Mouse (Mus musculus) neural tube, embryonic 11.5 days (tissue): ENCODE results near the gene Fermt3. TPM values are rescaled to one million over a fixed set of nuclear protein-coding genes. Genes with fewer than 3 reads are reported as not detected.

ENCODE experiments used
- ATAC-seq: fragments of 200-750 bp; cut with Nextera tagmentation; 2 replicates; pipeline ENCODE4 v1.8.0; 2017; ENCODE audit warnings: moderate number of reproducible peaks, mild to moderate bottlenecking, moderate TSS enrichment, moderate library complexity; ENCODE audit not compliant: insufficient read depth, low FRiP score, low TSS enrichment
- DNase-seq: peaks from one replicate; pipeline ENCODE4 v3.0.0-alpha.2; 2015; ENCODE audit warnings: low spot score
- H3K27ac ChIP-seq: fragments of 300-500 bp; sonication (generic); 2 replicates; pipeline ENCODE4 v1.5.1; 2014; ENCODE audit warnings: low read depth, mild to moderate bottlenecking, low read length
- H3K27me3 ChIP-seq: fragments of 300-500 bp; sonication (generic); 2 replicates; pipeline ENCODE4 v1.6.1; 2014; ENCODE audit warnings: mild to moderate bottlenecking, low read length, mixed read lengths; ENCODE audit not compliant: control insufficient read depth, insufficient read depth
- H3K36me3 ChIP-seq: fragments of 300-500 bp; sonication (generic); 2 replicates; pipeline ENCODE4 v1.6.1; 2014; ENCODE audit warnings: mild to moderate bottlenecking, low read length, moderate library complexity, mixed read lengths; ENCODE audit not compliant: control insufficient read depth, insufficient read depth
- H3K4me1 ChIP-seq: fragments of 300-500 bp; sonication (generic); 2 replicates; pipeline ENCODE4 v1.6.1; 2014; ENCODE audit warnings: low read length, mixed read lengths; ENCODE audit not compliant: control insufficient read depth, insufficient read depth
- H3K4me2 ChIP-seq: fragments of 300-500 bp; sonication (generic); 2 replicates; pipeline ENCODE4 v1.6.1; 2014; ENCODE audit warnings: low read depth, mild to moderate bottlenecking, moderate library complexity
- H3K4me3 ChIP-seq: fragments of 300-500 bp; sonication (generic); 2 replicates; pipeline ENCODE4 v1.5.1; 2014; ENCODE audit warnings: low read depth, low read length
- H3K9ac ChIP-seq: fragments of 300-500 bp; sonication (generic); 2 replicates; pipeline ENCODE4 v1.6.1; 2014; ENCODE audit warnings: mild to moderate bottlenecking, low read length
- H3K9me3 ChIP-seq: fragments of 300-500 bp; sonication (generic); 2 replicates; pipeline ENCODE4 v1.6.1; 2016; ENCODE audit warnings: low read length; ENCODE audit not compliant: control insufficient read depth
- WGBS: fragments of 180-500 bp; shearing (Covaris S2); extraction: QIAGEN DNeasy Blood & Tissue Kit; methylation state at CpG from one replicate; pipeline ENCODE4 v1.1.7; 2014; 5-methylcytosine and 5-hydroxymethylcytosine counted together
- polyA plus RNA-seq: library from polyadenylated mRNA; unstranded; fragments of >200 nt; fragmentation: Nextera tagmentation; extraction: Ambion mirVana; gene quantifications from 2 replicates; pipeline ENCODE4 v1.2.1, GENCODE M21; 2014

Gene Fermt3
- polyA plus RNA-seq, 1 experiment from 2014 or later, result 8.8 TPM

DNA sequence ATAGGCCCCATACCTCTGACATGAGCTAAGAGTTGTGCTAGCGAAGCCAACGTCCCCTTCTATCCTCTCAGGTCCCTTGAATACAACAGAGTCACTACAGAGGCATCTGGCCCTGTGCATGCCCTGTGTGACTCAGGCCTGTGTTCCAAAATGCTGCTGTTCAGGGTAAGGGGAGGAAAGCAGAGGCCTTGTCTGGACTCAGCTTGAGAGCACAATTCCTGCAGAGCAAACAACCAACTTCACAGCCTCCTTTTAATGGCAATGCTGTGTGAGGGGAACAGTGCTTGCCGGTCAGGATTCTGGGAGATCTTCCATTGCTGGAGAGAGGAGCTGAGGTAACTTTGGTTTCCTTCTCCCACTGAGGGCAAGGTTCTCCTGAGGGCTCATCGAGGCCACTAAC lies 25.0 kb upstream of the Fermt3 start:
- WGBS, result 47% methylated on average over 4 of the region's 4 CpGs
- Histone ChIP-seq H3K9me3 (no peaks in the 10 kb centered on the region), H3K4me2 (no peak overlapping the region), H3K27me3 (no peaks in the 10 kb centered on the region), H3K9ac (no peak overlapping the region), H3K4me3 (no peak overlapping the region), H3K4me1 (peaks cover 6% of the 10 kb centered on the region; the same call in 1 of the 2 replicates), H3K27ac (no peak overlapping the region), H3K36me3 (no peaks in the 10 kb centered on the region)
- no peak for DNase-seq
- no peak for ATAC-seq

DNA sequence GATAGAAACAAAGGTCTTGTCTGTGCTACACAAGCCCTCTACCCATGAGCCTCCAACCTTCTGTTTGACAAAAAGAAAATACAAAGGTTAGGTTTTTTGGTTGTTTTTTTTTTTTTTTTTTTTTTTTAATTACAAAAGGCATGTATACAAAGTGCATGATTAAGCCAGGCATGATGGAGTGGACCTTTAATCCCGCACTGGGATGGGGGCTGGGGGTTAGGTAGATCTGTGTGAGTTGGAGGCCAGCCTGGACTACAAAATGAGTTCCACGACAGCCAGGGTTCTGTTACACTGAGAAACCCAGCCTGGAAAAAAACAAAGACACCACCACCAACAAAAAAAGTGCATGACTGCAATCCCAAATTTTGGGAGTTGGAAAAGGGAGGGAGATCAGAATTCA lies 21.9 kb upstream of the Fermt3 start:
- no peak overlapping the region for H3K4me2 ChIP-seq
- H3K36me3 ChIP-seq, result peaks cover 2% of the 10 kb centered on the region; the same call in 1 of the 2 replicates
- H3K9ac ChIP-seq, result no peak overlapping the region; the same call in 1 of the 2 replicates
- DNase-seq (no peak), ATAC-seq (no peak)
- H3K27ac ChIP-seq, result no peak overlapping the region
- no peak overlapping the region; the same call in 1 of the 2 replicates for H3K4me3 ChIP-seq
- 98% methylated on average over 2 of the region's 2 CpGs for WGBS
- no peaks in the 10 kb centered on the region for H3K9me3 ChIP-seq
- H3K27me3 ChIP-seq, result no peaks in the 10 kb centered on the region
- H3K4me1 ChIP-seq, result peaks cover 17% of the 10 kb centered on the region

DNA sequence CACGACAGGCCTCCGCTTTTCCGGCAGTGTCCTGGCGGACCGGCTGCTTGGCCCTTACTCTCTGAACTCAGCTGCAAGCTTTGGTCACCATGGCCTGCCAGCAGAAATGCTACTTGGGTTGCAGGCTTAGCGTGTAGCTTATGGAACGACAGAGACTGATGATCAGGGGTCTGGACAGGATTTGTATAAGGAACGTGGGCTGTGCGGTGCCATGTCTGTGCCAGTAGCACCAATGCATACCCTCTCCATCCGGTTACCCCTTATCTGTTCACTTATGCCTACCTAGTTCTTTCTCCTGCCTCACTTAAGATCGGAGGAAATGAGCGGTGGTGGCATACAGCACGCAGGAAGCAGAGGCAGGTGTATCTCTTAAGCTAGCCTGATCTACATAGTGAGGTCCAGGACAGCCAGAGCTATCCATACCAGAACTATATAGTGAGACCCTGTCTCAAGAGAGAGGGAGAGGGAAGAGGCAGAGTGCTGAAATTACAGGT lies 21.4 kb upstream of the Fermt3 start:
- Histone ChIP-seq H3K4me2 (peak overlapping the region; percentile 78), H3K4me1 (peaks cover 17% of the 10 kb centered on the region), H3K36me3 (peaks cover 2% of the 10 kb centered on the region; the same call in 1 of the 2 replicates), H3K4me3 (peak overlapping the region; percentile 47), H3K27ac (peak overlapping the region; percentile 89), H3K27me3 (no peaks in the 10 kb centered on the region), H3K9me3 (no peaks in the 10 kb centered on the region), H3K9ac (peak overlapping the region; percentile 80)
- ATAC-seq, result 0 out of 2 replicates have a peak, but pooled peaks have one; percentile 1
- 32% methylated on average over 13 of the region's 13 CpGs for WGBS
- DNase-seq, result no peak

DNA sequence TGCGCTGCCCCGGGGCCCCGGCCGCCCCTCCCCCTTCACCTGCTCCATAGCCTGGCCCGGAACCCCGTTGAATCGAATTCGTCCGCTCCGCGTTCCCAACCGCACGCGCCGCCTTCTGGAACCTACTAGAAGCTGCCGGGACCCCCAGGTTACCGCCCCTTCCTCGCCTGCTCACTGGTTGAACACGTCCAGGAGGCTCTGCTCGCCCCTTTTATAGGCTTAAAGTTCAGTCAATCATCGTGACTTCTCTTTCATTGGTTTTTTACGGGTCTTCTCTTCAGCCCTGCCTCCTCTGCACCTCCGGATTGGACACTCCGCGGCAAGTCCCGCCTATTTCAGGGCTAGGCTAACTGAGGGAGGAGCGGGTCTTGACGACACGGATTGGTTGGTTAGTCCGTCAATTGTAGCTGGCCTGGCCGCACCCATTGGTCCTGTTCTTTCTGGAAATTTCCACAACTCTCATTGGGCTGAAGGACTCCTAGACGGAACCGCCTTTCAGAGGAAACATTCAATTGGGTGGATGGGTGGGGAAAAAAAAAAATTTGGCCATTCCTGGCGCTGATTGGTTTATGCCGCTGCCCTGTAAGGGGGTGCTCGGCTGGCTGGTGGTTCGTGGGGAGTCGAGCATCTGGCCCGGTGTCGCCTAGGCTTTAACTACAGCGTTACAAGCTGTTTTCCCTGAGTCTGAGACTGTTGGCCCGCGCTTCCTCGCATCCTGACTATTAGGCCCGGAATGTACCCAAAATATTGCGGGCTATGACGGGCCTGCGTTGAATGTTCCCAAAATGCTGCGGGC lies 20.8 kb upstream of the Fermt3 start, which contains the start of gene Stip1:
Gene Stip1 (minus strand): TSS at position 127 of the 796 bp plus-strand sequence.
- H3K9ac ChIP-seq, result peak within 1 kb of the TSS; percentile 96
- peak within 1 kb of the TSS; percentile 89 for H3K4me3 ChIP-seq
- H3K4me1 ChIP-seq, result peaks cover 17% of the 10 kb centered on the region
- H3K27me3 ChIP-seq, result no peaks in the 10 kb centered on the region
- under 1% methylated on average over 49 of the region's 49 CpGs for WGBS
- no peaks in the 10 kb centered on the region for H3K9me3 ChIP-seq
- peak; percentile 99 for ATAC-seq
- H3K27ac ChIP-seq, result peak within 1 kb of the TSS; percentile 89
- peaks cover 6% of the 10 kb centered on the region for H3K36me3 ChIP-seq
- DNase-seq, result peak; percentile 98
- H3K4me2 ChIP-seq, result peak within 1 kb of the TSS; percentile 91

DNA sequence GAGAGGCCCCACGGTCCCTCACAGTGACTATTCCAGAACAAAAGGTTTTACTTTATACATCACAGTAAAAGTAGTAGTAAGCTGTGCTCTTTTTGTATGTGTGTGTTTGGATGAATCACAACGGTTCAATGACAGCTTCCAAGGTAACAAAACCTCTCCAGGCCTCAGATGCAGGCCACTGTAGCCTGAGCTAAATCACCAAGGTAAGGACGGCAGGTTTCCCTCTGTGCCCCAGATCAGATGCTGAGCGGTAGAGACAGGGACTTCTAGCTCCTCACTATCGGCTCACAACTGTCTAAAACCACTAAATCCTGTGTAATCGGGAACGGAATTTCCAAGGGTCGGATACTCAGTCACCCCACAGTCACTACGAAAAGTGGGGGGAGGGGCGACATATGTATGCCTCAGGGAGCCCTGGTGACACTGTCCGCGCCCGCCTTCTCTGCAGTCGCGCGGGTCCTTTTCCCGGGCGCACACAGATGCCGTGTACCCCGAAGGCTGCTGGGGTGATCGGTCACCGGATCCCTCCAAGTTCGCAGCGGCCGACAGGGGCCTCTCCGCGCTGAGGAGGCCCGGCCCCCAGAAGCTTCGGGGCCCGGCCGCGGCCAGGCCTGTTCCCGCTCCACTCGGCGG lies 19.9 kb upstream of the Fermt3 start:
- H3K27ac ChIP-seq, result peak overlapping the region; percentile 87
- H3K27me3 ChIP-seq, result no peaks in the 10 kb centered on the region
- H3K9me3 ChIP-seq, result no peaks in the 10 kb centered on the region
- 2% methylated on average over 35 of the region's 35 CpGs for WGBS
- peak overlapping the region; percentile 96 for H3K9ac ChIP-seq
- peak overlapping the region; percentile 91 for H3K4me2 ChIP-seq
- H3K4me3 ChIP-seq, result peak overlapping the region; percentile 89
- peaks cover 17% of the 10 kb centered on the region for H3K4me1 ChIP-seq
- ATAC-seq (peak; percentile 13), DNase-seq (peak; percentile 74)
- peaks cover 6% of the 10 kb centered on the region for H3K36me3 ChIP-seq

DNA sequence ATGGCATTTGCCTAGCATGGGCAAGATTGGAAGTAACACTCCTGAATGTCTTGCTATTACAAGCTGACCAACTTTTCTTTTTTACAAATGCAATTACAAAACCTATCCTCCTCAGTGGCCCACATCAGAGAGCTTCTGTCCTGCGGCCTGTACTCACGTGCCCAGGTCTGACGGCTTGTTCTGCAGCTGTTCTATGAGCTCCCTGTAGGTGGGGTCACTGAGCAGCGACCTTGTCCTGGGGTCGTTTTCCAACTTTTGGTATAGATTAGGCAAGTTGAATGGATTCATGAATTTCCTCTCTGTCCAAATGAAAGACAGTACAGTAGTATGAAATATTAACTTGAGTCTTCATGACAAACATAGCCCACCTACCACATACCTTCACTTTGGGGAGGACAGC lies 14.7 kb upstream of the Fermt3 start:
- no peak for ATAC-seq
- no peak overlapping the region for H3K27ac ChIP-seq
- WGBS, result 91% methylated on average over 5 of the region's 5 CpGs
- no peak for DNase-seq
- H3K4me3 ChIP-seq, result no peak overlapping the region
- H3K9me3 ChIP-seq, result no peaks in the 10 kb centered on the region
- no peaks in the 10 kb centered on the region for H3K27me3 ChIP-seq
- no peak overlapping the region for H3K9ac ChIP-seq
- no peak overlapping the region for H3K4me2 ChIP-seq
- peaks cover 10% of the 10 kb centered on the region for H3K4me1 ChIP-seq
- H3K36me3 ChIP-seq, result peaks cover 34% of the 10 kb centered on the region

DNA sequence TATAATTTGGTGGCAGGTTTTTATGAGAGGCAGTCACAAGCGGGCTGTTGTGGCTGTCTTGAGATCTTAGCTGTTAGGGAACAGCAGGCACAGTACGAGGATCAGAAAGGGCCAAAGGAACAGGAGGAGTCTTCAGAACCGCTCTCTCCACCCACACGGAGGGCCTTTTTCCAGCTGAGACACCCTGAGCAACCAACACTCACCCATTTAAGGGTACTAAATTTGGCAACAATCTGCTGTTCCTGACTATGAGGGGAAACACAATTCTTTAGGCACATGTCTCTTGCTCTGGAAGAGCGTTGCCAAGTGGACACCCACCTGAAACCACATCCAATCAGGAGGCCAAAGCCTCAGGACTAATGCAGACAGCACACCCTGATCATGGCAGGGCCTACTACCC lies 10.3 kb upstream of the Fermt3 start:
- no peaks in the 10 kb centered on the region for H3K27me3 ChIP-seq
- ATAC-seq, result no peak
- peaks cover 50% of the 10 kb centered on the region for H3K36me3 ChIP-seq
- no peaks in the 10 kb centered on the region for H3K4me1 ChIP-seq
- no peak overlapping the region for H3K4me2 ChIP-seq
- H3K9me3 ChIP-seq, result no peaks in the 10 kb centered on the region
- no peak overlapping the region for H3K27ac ChIP-seq
- 96% methylated on average over 5 of the region's 5 CpGs for WGBS
- H3K4me3 ChIP-seq, result no peak overlapping the region
- no peak for DNase-seq
- H3K9ac ChIP-seq, result no peak overlapping the region

DNA sequence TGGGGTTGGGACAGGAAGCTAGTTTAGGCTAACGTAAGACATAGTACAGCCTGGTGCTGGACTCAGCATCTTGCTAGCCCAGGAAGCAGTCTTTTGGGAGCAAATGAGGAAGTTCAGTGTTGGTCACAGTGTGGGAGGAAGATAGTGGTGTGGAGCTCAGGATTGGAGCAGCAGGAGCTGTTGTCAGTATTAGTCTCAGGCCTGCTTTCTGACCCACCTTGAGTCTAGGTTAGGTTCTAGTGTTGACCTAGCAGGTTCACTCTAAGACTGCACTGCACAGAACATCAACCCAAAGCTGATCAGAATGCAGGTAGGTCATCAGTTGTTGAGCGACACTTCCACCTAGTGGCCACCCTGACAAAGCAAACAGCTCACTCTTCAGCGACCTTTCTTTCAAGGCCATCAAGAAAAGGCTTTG lies 964 bp upstream of the Fermt3 start:
- Histone ChIP-seq H3K4me2 (no peak overlapping the region), H3K36me3 (peaks cover 41% of the 10 kb centered on the region), H3K4me3 (no peak overlapping the region), H3K9ac (no peak overlapping the region), H3K9me3 (no peaks in the 10 kb centered on the region), H3K27me3 (no peaks in the 10 kb centered on the region), H3K4me1 (no peaks in the 10 kb centered on the region), H3K27ac (no peak overlapping the region)
- WGBS, result 51% methylated on average over 3 of the region's 3 CpGs
- no peak for ATAC-seq
- DNase-seq, result peak; percentile 53
